Mouse (Mus musculus) bone marrow macrophage, adult 2 months (primary cell): ENCODE data around the gene Chic2.

Source experiments
- CTCF ChIP-seq: IDR thresholded peaks from 2 replicates; pipeline ENCODE4 v1.5.1; 2012; ENCODE audit warnings: low read depth, mild to moderate bottlenecking, low read length, moderate library complexity
- POLR2A ChIP-seq: IDR thresholded peaks from 2 replicates; pipeline ENCODE4 v1.6.1; 2012; ENCODE audit warnings: mild to moderate bottlenecking, low read depth, low read length, borderline replicate concordance

- no peak for TF ChIP-seq POLR2A
- TF ChIP-seq CTCF = no peak
These were observed 73.2 kb downstream of the Chic2 start for GRCm38 (mm10) chr5:74971418-74971817.
